Mouse (Mus musculus) lung, postnatal 0 days (tissue): ENCODE measurements around the gene Vps52.

ENCODE experiments used
- CTCF ChIP-seq: IDR thresholded peaks from 2 replicates; pipeline ENCODE4 v1.5.1; 2016; ENCODE audit warnings: antibody characterized with exemption, mild to moderate bottlenecking
- EP300 ChIP-seq: IDR thresholded peaks from 2 replicates; pipeline ENCODE4 v1.6.1; 2016; ENCODE audit warnings: antibody characterized with exemption, mild to moderate bottlenecking, control low read depth

DNA sequence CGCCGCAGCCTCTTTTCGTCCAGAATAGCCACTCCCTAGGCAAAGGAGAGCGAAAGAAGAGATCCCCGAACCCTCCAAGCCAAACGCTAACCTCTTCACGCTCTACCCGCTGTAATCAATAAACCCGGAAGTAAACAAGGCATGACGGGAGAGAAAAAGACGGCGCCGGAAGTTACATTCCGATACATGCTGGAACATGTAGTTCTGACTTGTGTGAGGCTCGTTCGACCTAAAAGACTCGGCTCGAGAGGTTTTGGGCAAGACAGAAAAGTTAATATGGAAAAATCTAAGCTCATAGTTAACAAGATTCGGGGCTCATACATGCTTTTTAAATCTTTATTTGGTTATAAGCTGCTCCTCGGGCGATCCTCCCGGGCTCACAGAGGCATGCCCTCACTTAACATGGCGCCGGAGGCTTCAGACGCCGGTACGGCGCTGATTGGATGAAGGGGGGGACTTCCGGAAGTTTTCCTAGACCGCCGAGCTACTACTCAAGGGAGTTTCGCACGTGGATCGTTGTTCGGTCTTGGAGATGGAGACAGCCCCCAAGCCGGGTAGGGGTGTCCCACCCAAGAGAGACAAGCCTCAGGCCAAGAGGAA lies 15.3 kb upstream of the Vps52 start, which contains the start of the genes Pfdn6 and Wdr46:
- TF ChIP-seq CTCF: no peak
- TF ChIP-seq EP300: peak; percentile 69
